Mouse (Mus musculus): ENCODE results near the gene Themis2. TPM values are rescaled to one million over a fixed set of nuclear protein-coding genes. Genes with fewer than 3 reads are reported as not detected.

Gene Themis2
- total and polyA plus RNA-seq, 3 experiments: 9.3 to 35.7 (median 14.2) TPM

- Histone ChIP-seq H3K4me1 (ENCODE audit: control insufficient read depth in 1 of 2, insufficient read depth in 2 of 2) (peaks cover 3 to 31% of the 10 kb centered on the region in 2 experiments), H3K9ac (ENCODE audit: insufficient read depth, low read depth) (no peak overlapping the region), H3K79me2 (replicated peaks; ENCODE audit: control insufficient read depth, extremely low read depth, insufficient read depth, poor library complexity, severe bottlenecking) (no peaks in the 10 kb centered on the region), H3K4me2 (ENCODE audit: insufficient read depth, low read depth, poor library complexity, severe bottlenecking) (peak overlapping the region; percentile 18), H3K36me3 (replicated peaks in 1 of 2; ENCODE audit: control insufficient read depth in 1 of 2, insufficient read depth in 1 of 2, low read length in 1 of 2) (peaks cover 2 to 3% of the 10 kb centered on the region in 2 experiments), H3K4me3 (replicated peaks in 1 of 3; ENCODE audit: low read depth in 2 of 3, low read length in 2 of 3, poor library complexity in 1 of 3) (no peak overlapping the region), H3K27ac (ENCODE audit: insufficient read depth, low read depth) (peak overlapping the region; percentile 94), H3K27me3 (replicated peaks) (no peaks in the 10 kb centered on the region), H3K9me3 (replicated peaks; ENCODE audit: low read length) (no peaks in the 10 kb centered on the region)
- peak; percentile 48 for TF ChIP-seq ZNF384 (IDR thresholded peaks at IDR 0.05; ENCODE audit: low read depth, low read length)
- 0 out of 2 replicates have a peak, but pooled peaks have one; percentile 4 for TF ChIP-seq MXI1 (IDR thresholded peaks at IDR 0.05; ENCODE audit: low read depth, low read length)
- TF ChIP-seq ELF1 (IDR thresholded peaks at IDR 0.05; ENCODE audit: low read depth, low read length): no peak
- in situ Hi-C loops (cut with MboI; ENCODE audit: low pct_ligation_motif_present, low pct_unique_long_range_greater_than_20kb, low sequenced_read_pairs) (no loop called here), dilution Hi-C loops (cut with MboI; ENCODE audit: extremely low pct_ligation_motif_present, extremely low pct_unique_long_range_greater_than_20kb, low sequenced_read_pairs) (no loop called here)
- no peak for DNase-seq (ENCODE audit: extremely low read depth)
Measured at GRCm38 (mm10) chr4:132749258-132749982, 46.8 kb downstream of the Themis2 start.

DNA sequence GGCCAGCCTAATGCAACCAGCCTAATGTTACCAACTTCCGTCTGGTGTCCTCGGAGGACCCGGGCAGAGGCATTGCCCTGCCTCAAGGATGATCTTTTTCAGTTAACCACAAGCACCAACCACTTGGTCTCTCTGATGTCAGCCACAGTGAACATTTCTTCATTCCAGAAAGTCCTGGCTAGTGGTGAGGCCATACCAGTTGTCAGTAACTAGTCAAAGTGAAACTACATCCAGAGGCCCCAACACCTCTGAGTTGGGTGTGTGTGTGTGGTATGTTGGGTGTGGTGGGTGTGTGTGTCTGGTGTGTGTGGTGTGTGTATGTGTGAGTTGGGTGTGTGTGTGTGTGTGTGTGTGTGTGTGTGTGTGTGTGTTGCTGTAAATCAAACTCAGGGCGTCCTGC is 47.4 kb downstream of the Themis2 start:
- H3K9me3 ChIP-seq (replicated peaks; ENCODE audit: low read length): no peaks in the 10 kb centered on the region
- peak overlapping the region; percentile 14 to 35 (median 26) for H3K4me3 ChIP-seq (replicated peaks in 1 of 3; ENCODE audit: low read depth in 2 of 3, low read length in 2 of 3, poor library complexity in 1 of 3)
- DNase-seq (ENCODE audit: extremely low read depth): peak; percentile 78
- peak overlapping the region; percentile 94 for H3K27ac ChIP-seq (ENCODE audit: insufficient read depth, low read depth)
- in situ Hi-C loops (cut with MboI; ENCODE audit: low pct_ligation_motif_present, low pct_unique_long_range_greater_than_20kb, low sequenced_read_pairs): no loop called here
- H3K9ac ChIP-seq (ENCODE audit: insufficient read depth, low read depth): peak overlapping the region; percentile 67
- peaks cover 3 to 31% of the 10 kb centered on the region in 2 experiments for H3K4me1 ChIP-seq (ENCODE audit: control insufficient read depth in 1 of 2, insufficient read depth in 2 of 2)
- no peaks in the 10 kb centered on the region for H3K79me2 ChIP-seq (replicated peaks; ENCODE audit: control insufficient read depth, extremely low read depth, insufficient read depth, poor library complexity, severe bottlenecking)
- no peaks in the 10 kb centered on the region for H3K27me3 ChIP-seq (replicated peaks)
- H3K4me2 ChIP-seq (ENCODE audit: insufficient read depth, low read depth, poor library complexity, severe bottlenecking): peak overlapping the region; percentile 18
- dilution Hi-C loops (cut with MboI; ENCODE audit: extremely low pct_ligation_motif_present, extremely low pct_unique_long_range_greater_than_20kb, low sequenced_read_pairs): no loop called here
- peaks cover 2 to 3% of the 10 kb centered on the region in 2 experiments for H3K36me3 ChIP-seq (replicated peaks in 1 of 2; ENCODE audit: control insufficient read depth in 1 of 2, insufficient read depth in 1 of 2, low read length in 1 of 2)
- TF ChIP-seq E2F4 (IDR thresholded peaks at IDR 0.05; ENCODE audit: insufficient replicate concordance, low read depth, low read length) (no peak), NELFE (IDR thresholded peaks at IDR 0.05; ENCODE audit: low read depth, low read length) (peak; percentile 9; the same call in 1 of the 2 replicates), RAD21 (IDR thresholded peaks at IDR 0.05; ENCODE audit: low read depth, low read length) (no peak; the same call in 1 of the 2 replicates), EP300 (IDR thresholded peaks at IDR 0.05; ENCODE audit: low read length) (peak; percentile 86), RCOR1 (conservative IDR thresholded peaks at IDR 0.05; ENCODE audit: low read depth, low read length) (peak; percentile 84; the same call in 1 of the 2 replicates), CHD1 (IDR thresholded peaks at IDR 0.05; ENCODE audit: low read depth, low read length) (peak; percentile 63; the same call in 1 of the 2 replicates), POLR2A (IDR thresholded peaks at IDR 0.05; ENCODE audit: low read depth, low read length) (no peak; the same call in 1 of the 2 replicates), SMC3 (IDR thresholded peaks at IDR 0.05; ENCODE audit: low read depth, low read length) (no peak), TBP (conservative IDR thresholded peaks at IDR 0.05; ENCODE audit: low read depth, low read length) (no peak), MYC (IDR thresholded peaks at IDR 0.05; ENCODE audit: low read depth, low read length) (peak; percentile 74), BHLHE40 (IDR thresholded peaks at IDR 0.05; ENCODE audit: low read depth, low read length) (peak; percentile 81), JUN (IDR thresholded peaks at IDR 0.05; ENCODE audit: insufficient read depth, low read depth, low read length) (peak; percentile 82), JUND (conservative IDR thresholded peaks at IDR 0.05; ENCODE audit: low read depth, low read length) (peak; percentile 85), CHD2 (IDR thresholded peaks at IDR 0.05; ENCODE audit: low read length) (peak; percentile 49; the same call in 1 of the 2 replicates), POLR2AphosphoS2 (IDR thresholded peaks at IDR 0.05; ENCODE audit: low read depth, low read length) (no peak), HCFC1 (IDR thresholded peaks at IDR 0.05; ENCODE audit: low read depth, low read length) (peak; percentile 41; the same call in 1 of the 2 replicates), ELF1 (IDR thresholded peaks at IDR 0.05; ENCODE audit: low read depth, low read length) (peak; percentile 29; the same call in 1 of the 2 replicates), MAFK (IDR thresholded peaks at IDR 0.05; ENCODE audit: insufficient replicate concordance, low read length) (no peak), UBTF (IDR thresholded peaks at IDR 0.05; ENCODE audit: low read depth, low read length) (no peak), MXI1 (IDR thresholded peaks at IDR 0.05; ENCODE audit: low read depth, low read length) (peak; percentile 83), SIN3A (IDR thresholded peaks at IDR 0.05; ENCODE audit: low read length) (peak; percentile 80), PAX5 (IDR thresholded peaks at IDR 0.05; ENCODE audit: low read length) (no peak), MEF2A (IDR thresholded peaks at IDR 0.05; ENCODE audit: borderline replicate concordance, low read depth, low read length) (peak; percentile 82), ZNF384 (IDR thresholded peaks at IDR 0.05; ENCODE audit: low read depth, low read length) (no peak), IRF4 (IDR thresholded peaks at IDR 0.05; ENCODE audit: low read depth, low read length) (peak; percentile 98), USF2 (conservative IDR thresholded peaks at IDR 0.05; ENCODE audit: low read depth, low read length) (no peak), CTCF (conservative IDR thresholded peaks at IDR 0.05 in 1 of 2, IDR thresholded peaks at IDR 0.05 in 1 of 2; ENCODE audit: low read depth in 2 of 2, low read length in 2 of 2) (no peak), MAZ (IDR thresholded peaks at IDR 0.05; ENCODE audit: low read depth, low read length) (no peak), KAT2A (IDR thresholded peaks at IDR 0.05; ENCODE audit: insufficient replicate concordance, low read length) (no peak), ETS1 (conservative IDR thresholded peaks at IDR 0.05; ENCODE audit: low read depth, low read length) (peak; percentile 79), MAX (IDR thresholded peaks at IDR 0.05; ENCODE audit: low read length) (peak; percentile 83; the same call in 1 of the 2 replicates)

Data from CH12.LX (cell line).